Mouse (Mus musculus): ENCODE data around the gene Prkcb. TPM values are rescaled to one million over a fixed set of nuclear protein-coding genes. Genes with fewer than 3 reads are reported as not detected.

Gene Prkcb
- polyA plus RNA-seq, 1 experiment = 6.1 TPM

DNA sequence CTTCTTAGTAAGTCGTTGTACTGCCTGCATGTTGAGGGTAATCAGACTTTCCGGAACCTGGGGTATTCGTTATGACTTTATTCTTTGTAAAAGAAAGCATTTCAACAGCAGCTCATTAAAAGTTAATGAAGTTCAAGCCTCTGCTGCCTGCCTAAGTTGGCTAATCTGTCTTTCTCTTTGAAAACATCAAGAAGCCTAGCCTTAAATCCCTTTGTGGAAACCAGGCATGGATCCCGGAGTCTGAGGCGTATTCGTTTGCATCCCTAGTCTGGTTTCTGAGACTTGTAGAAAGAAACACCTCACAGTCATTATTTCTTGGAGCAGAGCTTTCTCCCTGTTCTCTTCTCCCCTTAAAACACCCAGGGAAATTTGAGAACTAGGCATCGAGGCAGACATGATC is 90.7 kb downstream of the Prkcb start:
- Histone ChIP-seq H3K36me3 (ENCODE audit: control insufficient read depth, insufficient read depth, low read length) (no peaks in the 10 kb centered on the region), H3K4me3 (ENCODE audit: insufficient read depth, low read depth, low read length) (no peak overlapping the region), H3K4me1 (ENCODE audit: control insufficient read depth, insufficient read depth, low read length) (no peaks in the 10 kb centered on the region), H3K27me3 (replicated peaks; ENCODE audit: control insufficient read depth, insufficient read depth, low read length) (no peaks in the 10 kb centered on the region), H3K27ac (ENCODE audit: insufficient read depth, low read depth, low read length) (no peak overlapping the region)
- no peak for DNase-seq
- WGBS = 63% methylated on average over 7 of the region's 7 CpGs
- TF ChIP-seq CTCF (conservative IDR thresholded peaks at IDR 0.05; ENCODE audit: insufficient read depth, insufficient read length, low read depth, low read length) (no peak), POLR2A (IDR thresholded peaks at IDR 0.05; ENCODE audit: low read depth, low read length) (no peak)

DNA sequence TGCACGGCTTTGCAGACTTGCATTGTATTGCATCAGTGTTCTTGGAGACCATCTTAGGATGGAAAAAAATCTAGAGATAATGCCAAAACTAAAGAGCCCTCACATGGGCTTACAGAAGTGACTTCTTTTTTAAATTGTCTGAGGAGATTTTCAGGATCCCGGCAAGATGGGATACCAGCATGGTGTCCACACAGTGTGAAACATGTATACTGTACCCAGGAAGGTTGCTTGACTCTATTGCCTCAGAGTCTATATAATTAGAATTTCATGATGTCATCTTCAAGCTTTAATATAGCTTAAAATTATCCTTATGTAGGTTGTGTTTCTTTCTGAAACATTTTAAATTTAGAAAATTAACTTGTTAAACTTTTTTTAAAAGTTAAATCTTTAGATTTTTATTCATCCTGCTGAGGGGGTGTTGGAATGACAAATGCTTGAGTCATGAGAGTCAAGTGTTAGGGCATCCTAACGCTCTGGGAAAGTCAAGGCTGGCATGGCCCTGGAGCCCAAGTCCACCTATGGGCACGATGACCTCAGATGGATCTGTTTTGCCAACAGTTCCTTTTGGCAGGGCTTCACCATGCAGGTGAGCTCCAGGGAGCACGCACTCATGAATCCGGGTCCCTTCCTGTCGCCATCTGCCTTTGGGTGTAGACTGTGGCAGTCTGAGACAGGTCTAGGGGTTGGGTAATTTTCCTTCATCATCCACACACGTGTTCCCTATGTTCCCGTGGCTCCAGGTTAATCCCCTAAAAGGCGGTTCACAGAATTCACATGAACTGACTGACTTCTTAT is 92.0 kb downstream of the Prkcb start:
- WGBS = 87% methylated on average over 10 of the region's 10 CpGs
- no peak overlapping the region for H3K27ac ChIP-seq (ENCODE audit: insufficient read depth, low read depth, low read length)
- DNase-seq = no peak

GRCm38 (mm10) chr7:122381560-122381959 is 93.0 kb downstream of the Prkcb start:
- no peaks in the 10 kb centered on the region for H3K4me1 ChIP-seq (ENCODE audit: control insufficient read depth, insufficient read depth, low read length)
- no peak overlapping the region for H3K4me3 ChIP-seq (ENCODE audit: insufficient read depth, low read depth, low read length)
- H3K27me3 ChIP-seq (replicated peaks; ENCODE audit: control insufficient read depth, insufficient read depth, low read length) = no peaks in the 10 kb centered on the region
- no peak for DNase-seq
- no peaks in the 10 kb centered on the region for H3K36me3 ChIP-seq (ENCODE audit: control insufficient read depth, insufficient read depth, low read length)
- TF ChIP-seq POLR2A (IDR thresholded peaks at IDR 0.05; ENCODE audit: low read depth, low read length) (no peak), CTCF (conservative IDR thresholded peaks at IDR 0.05; ENCODE audit: insufficient read depth, insufficient read length, low read depth, low read length) (no peak)
- no peak overlapping the region for H3K27ac ChIP-seq (ENCODE audit: insufficient read depth, low read depth, low read length)
- 28% methylated on average over 10 of the region's 10 CpGs for WGBS

More for the DNA sequence above, 92.0 kb downstream of the Prkcb start:
- Histone ChIP-seq H3K36me3 (ENCODE audit: control insufficient read depth, insufficient read depth, low read length) (no peaks in the 10 kb centered on the region), H3K4me1 (ENCODE audit: control insufficient read depth, insufficient read depth, low read length) (no peaks in the 10 kb centered on the region), H3K27me3 (replicated peaks; ENCODE audit: control insufficient read depth, insufficient read depth, low read length) (no peaks in the 10 kb centered on the region), H3K4me3 (ENCODE audit: insufficient read depth, low read depth, low read length) (no peak overlapping the region)
- TF ChIP-seq POLR2A (IDR thresholded peaks at IDR 0.05; ENCODE audit: low read depth, low read length) (no peak), CTCF (conservative IDR thresholded peaks at IDR 0.05; ENCODE audit: insufficient read depth, insufficient read length, low read depth, low read length) (no peak)

DNA sequence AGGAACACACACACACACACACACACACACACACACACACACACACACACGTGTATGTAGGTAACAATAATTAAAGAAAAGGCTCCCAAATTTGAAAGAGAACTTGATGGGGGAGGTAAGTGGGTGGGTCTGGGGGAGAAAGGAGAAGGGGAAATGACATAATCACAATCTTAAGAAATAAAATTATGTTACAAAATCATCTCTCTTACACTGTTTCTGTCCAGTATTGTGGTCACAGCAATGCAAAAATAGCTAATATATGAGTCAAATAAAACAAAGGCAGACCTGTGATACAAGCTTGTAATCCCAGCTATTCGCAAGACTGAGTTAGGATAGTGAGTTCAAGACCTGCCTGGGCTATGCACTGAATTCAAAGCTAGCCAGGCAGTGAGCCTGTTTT is 94.7 kb downstream of the Prkcb start:
- no peak for DNase-seq
- Histone ChIP-seq H3K4me3 (ENCODE audit: insufficient read depth, low read depth, low read length) (no peak overlapping the region), H3K4me1 (ENCODE audit: control insufficient read depth, insufficient read depth, low read length) (no peaks in the 10 kb centered on the region), H3K27me3 (replicated peaks; ENCODE audit: control insufficient read depth, insufficient read depth, low read length) (no peaks in the 10 kb centered on the region), H3K36me3 (ENCODE audit: control insufficient read depth, insufficient read depth, low read length) (no peaks in the 10 kb centered on the region), H3K27ac (ENCODE audit: insufficient read depth, low read depth, low read length) (no peak overlapping the region)
- TF ChIP-seq CTCF (conservative IDR thresholded peaks at IDR 0.05; ENCODE audit: insufficient read depth, insufficient read length, low read depth, low read length) (no peak), POLR2A (IDR thresholded peaks at IDR 0.05; ENCODE audit: low read depth, low read length) (no peak)
- 85% methylated on average over 2 of the region's 2 CpGs for WGBS

DNA sequence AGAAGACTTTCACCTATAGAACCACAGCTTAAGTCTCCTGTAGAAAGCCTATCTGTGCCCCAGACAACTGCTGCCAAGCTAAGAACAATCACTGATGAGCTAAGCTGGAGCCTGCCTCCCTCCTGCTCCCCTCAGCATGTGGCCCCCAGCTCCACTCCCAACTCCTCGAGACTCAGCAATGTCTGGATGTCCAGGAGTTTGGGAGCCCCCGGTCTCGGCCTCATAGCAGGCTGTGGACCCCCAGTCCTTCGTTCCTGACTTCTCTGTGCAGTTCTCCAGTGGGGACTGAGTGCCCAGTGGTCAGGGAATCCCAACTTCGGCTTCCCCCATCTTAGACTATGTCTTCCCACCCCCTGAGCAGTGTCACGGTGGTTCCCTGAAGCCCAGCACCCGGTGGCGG is 96.3 kb downstream of the Prkcb start:
- TF ChIP-seq CTCF (conservative IDR thresholded peaks at IDR 0.05; ENCODE audit: insufficient read depth, insufficient read length, low read depth, low read length) = no peak
- no peak for TF ChIP-seq POLR2A (IDR thresholded peaks at IDR 0.05; ENCODE audit: low read depth, low read length)

GRCm38 (mm10) chr7:122386567-122386966 is 98.0 kb downstream of the Prkcb start:
- TF ChIP-seq CTCF (conservative IDR thresholded peaks at IDR 0.05; ENCODE audit: insufficient read depth, insufficient read length, low read depth, low read length) = no peak
- TF ChIP-seq POLR2A (IDR thresholded peaks at IDR 0.05; ENCODE audit: low read depth, low read length) = no peak
- DNase-seq = no peak
- Histone ChIP-seq H3K4me3 (ENCODE audit: insufficient read depth, low read depth, low read length) (no peak overlapping the region), H3K27me3 (replicated peaks; ENCODE audit: control insufficient read depth, insufficient read depth, low read length) (no peaks in the 10 kb centered on the region), H3K36me3 (ENCODE audit: control insufficient read depth, insufficient read depth, low read length) (no peaks in the 10 kb centered on the region), H3K27ac (ENCODE audit: insufficient read depth, low read depth, low read length) (no peak overlapping the region), H3K4me1 (ENCODE audit: control insufficient read depth, insufficient read depth, low read length) (no peaks in the 10 kb centered on the region)
- whole genome bisulfite sequencing = 90% methylated on average over 1 of the region's 1 CpGs

More for the DNA sequence above, 96.3 kb downstream of the Prkcb start:
- DNase-seq = no peak
- no peaks in the 10 kb centered on the region for H3K27me3 ChIP-seq (replicated peaks; ENCODE audit: control insufficient read depth, insufficient read depth, low read length)
- 90% methylated on average over 8 of the region's 8 CpGs for WGBS
- no peak overlapping the region for H3K4me3 ChIP-seq (ENCODE audit: insufficient read depth, low read depth, low read length)
- no peaks in the 10 kb centered on the region for H3K36me3 ChIP-seq (ENCODE audit: control insufficient read depth, insufficient read depth, low read length)
- H3K27ac ChIP-seq (ENCODE audit: insufficient read depth, low read depth, low read length) = no peak overlapping the region
- H3K4me1 ChIP-seq (ENCODE audit: control insufficient read depth, insufficient read depth, low read length) = no peaks in the 10 kb centered on the region

- no peaks in the 10 kb centered on the region for H3K36me3 ChIP-seq (ENCODE audit: control insufficient read depth, insufficient read depth, low read length)
- no peak overlapping the region for H3K4me3 ChIP-seq (ENCODE audit: insufficient read depth, low read depth, low read length)
- no peak for DNase-seq
- no peaks in the 10 kb centered on the region for H3K27me3 ChIP-seq (replicated peaks; ENCODE audit: control insufficient read depth, insufficient read depth, low read length)
- 77% methylated on average over 4 of the region's 4 CpGs for WGBS
- H3K4me1 ChIP-seq (ENCODE audit: control insufficient read depth, insufficient read depth, low read length) = no peaks in the 10 kb centered on the region
- H3K27ac ChIP-seq (ENCODE audit: insufficient read depth, low read depth, low read length) = no peak overlapping the region
- TF ChIP-seq POLR2A (IDR thresholded peaks at IDR 0.05; ENCODE audit: low read depth, low read length) (no peak), CTCF (conservative IDR thresholded peaks at IDR 0.05; ENCODE audit: insufficient read depth, insufficient read length, low read depth, low read length) (no peak)
These were observed 99.3 kb downstream of the Prkcb start for GRCm38 (mm10) chr7:122387896-122388295.
